Mouse (Mus musculus) kidney, adult 2 months (tissue): ENCODE data around the gene Nol7.

Experiments
- CTCF ChIP-seq: fragments of 200-500 bp; conservative IDR thresholded peaks from 2 replicates; pipeline ENCODE4 v1.5.1; 2011; ENCODE audit warnings: low read depth, mild to moderate bottlenecking, control low read depth, low read length, moderate library complexity, mixed read lengths; ENCODE audit not compliant: insufficient read depth, insufficient read length
- POLR2A ChIP-seq: fragments of 200-500 bp; IDR thresholded peaks from one replicate; pipeline ENCODE4 v1.6.1; 2011; ENCODE audit warnings: low read depth, low read length, control low read depth

- TF ChIP-seq CTCF (no peak), POLR2A (no peak)
These were observed 17.1 kb downstream of the Nol7 start for GRCm38 (mm10) chr13:43415249-43415648.
